Mouse (Mus musculus) C2C12 (cell line): ENCODE data around the gene Gmnn.
"Not testable (repeated sequence)": the region's sequence is repeated elsewhere in the genome, so short reads cannot be mapped to it uniquely, and the experiment has no call there.

Source experiments
- CTCF ChIP-seq: IDR thresholded peaks from one replicate; pipeline ENCODE4 v1.5.1; 2011; ENCODE audit not compliant: control insufficient read depth, insufficient read depth, insufficient read length
- MYOD1 ChIP-seq: IDR thresholded peaks from one replicate; pipeline ENCODE4 v1.6.1; 2011; ENCODE audit warnings: low read depth; ENCODE audit not compliant: control insufficient read depth, insufficient read length
- USF1 ChIP-seq: IDR thresholded peaks from one replicate; pipeline ENCODE4 v1.6.1; 2011; ENCODE audit warnings: low read depth, mild to moderate bottlenecking, control low read depth, moderate library complexity

GRCm38 (mm10) chr13:24767809-24768208 is 6.1 kb upstream of the Gmnn start:
- TF ChIP-seq CTCF, USF1, MYOD1: not testable (repeated sequence)
